Comparison of ENCODE assay signal across 11 mouse cellular contexts in genomic region chr11:18070586-18071306, GRCm38 (mm10).
DNase-seq lines count a peak whose midpoint lies in the region; ATAC-seq and TF ChIP-seq lines count a peak whose summit lies in the region.
"Had no signal": no experiment of that assay in that cellular context is flagged by ENCODE, and none has a peak within 500 bp of the region (broad histone marks: within the 10 kb centered on the region; RNA-seq: fewer than 3 reads in every experiment).

No protein-coding gene starts in this region.

- no peak for TF ChIP-seq CTCF in lung, embryonic 14.5 days (IDR thresholded peaks at IDR 0.05; ENCODE audit: low read depth)
- no peak for TF ChIP-seq CTCF in cerebellum, adult 2 months (IDR thresholded peaks at IDR 0.05; ENCODE audit: borderline replicate concordance, insufficient read depth, low read depth, low read length)
- no peak for TF ChIP-seq CTCF in thymus, adult 2 months (IDR thresholded peaks at IDR 0.05; ENCODE audit: borderline replicate concordance, control insufficient read depth, extremely low read depth, insufficient read depth, low read length, poor library complexity)

- no peak for ATAC-seq in embryonic facial prominence, embryonic 14.5 days (ENCODE audit: low read depth)
- no peak for ATAC-seq in lung, embryonic 14.5 days (ENCODE audit: insufficient read depth)

- no peak overlapping the region for H3K27ac ChIP-seq in embryonic facial prominence, embryonic 14.5 days (replicated peaks; ENCODE audit: low read depth, low read length)
- H3K27ac ChIP-seq in embryonic facial prominence, embryonic 10.5 days (replicated peaks): no peak overlapping the region
- no peak overlapping the region for H3K27ac ChIP-seq in lung, embryonic 14.5 days (ENCODE audit: low read depth)
- H3K27ac ChIP-seq in cerebellum, adult 2 months (ENCODE audit: insufficient read depth, low read length): no peak overlapping the region
- no peak overlapping the region for H3K27ac ChIP-seq in thymus, adult 2 months (ENCODE audit: control insufficient read depth, insufficient read depth, low read length)
- H3K27ac ChIP-seq: limb, embryonic 15.5 days had no signal

- 78% methylated on average over 4 of the region's 4 CpGs for WGBS in embryonic facial prominence, embryonic 14.5 days
- 90% methylated on average over 4 of the region's 4 CpGs for WGBS in embryonic facial prominence, embryonic 10.5 days
- WGBS in lung, embryonic 14.5 days: 73% methylated on average over 4 of the region's 4 CpGs
- 24% methylated on average over 4 of the region's 4 CpGs for WGBS in cerebellum, adult 2 months
- WGBS in thymus, adult 2 months: 87% methylated on average over 4 of the region's 4 CpGs

- H3K27me3 ChIP-seq in embryonic facial prominence, embryonic 14.5 days (replicated peaks; ENCODE audit: control insufficient read depth, insufficient read depth, low read length): no peaks in the 10 kb centered on the region
- H3K27me3 ChIP-seq in embryonic facial prominence, embryonic 10.5 days (replicated peaks; ENCODE audit: low read depth, poor library complexity, severe bottlenecking): no peaks in the 10 kb centered on the region
- no peaks in the 10 kb centered on the region for H3K27me3 ChIP-seq in lung, embryonic 14.5 days (ENCODE audit: insufficient read depth, low read length)
- H3K27me3 ChIP-seq in cerebellum, adult 2 months (ENCODE audit: control insufficient read depth, insufficient read depth, low read length): no peaks in the 10 kb centered on the region
- H3K27me3 ChIP-seq in thymus, adult 2 months (ENCODE audit: control insufficient read depth, insufficient read depth, low read length): no peaks in the 10 kb centered on the region
- H3K27me3 ChIP-seq: limb, embryonic 15.5 days; megakaryocyte, embryonic 14.5 days had no signal

- no peak overlapping the region for H3K9ac ChIP-seq in embryonic facial prominence, embryonic 14.5 days (ENCODE audit: low read depth, low read length)
- no peak overlapping the region for H3K9ac ChIP-seq in lung, embryonic 14.5 days
- H3K9ac ChIP-seq: limb, embryonic 15.5 days had no signal

- no peak overlapping the region for H3K4me2 ChIP-seq in embryonic facial prominence, embryonic 14.5 days (ENCODE audit: low read depth, low read length)
- H3K4me2 ChIP-seq in lung, embryonic 14.5 days: no peak overlapping the region
- H3K4me2 ChIP-seq: limb, embryonic 15.5 days had no signal

- peak; percentile 45 for DNase-seq in embryonic facial prominence, embryonic 14.5 days (ENCODE audit: low spot score)
- DNase-seq in embryonic facial prominence, embryonic 10.5 days (ENCODE audit: low spot score): no peak
- DNase-seq in lung, embryonic 14.5 days: peak; percentile 64
- no peak for DNase-seq in lung, adult 18-20 months
- DNase-seq in cerebellum, adult 2 months: peak; percentile 40 to 76
- DNase-seq in heart, postnatal 4 days: peak; percentile 45
- no peak for DNase-seq in testis, postnatal 10 days (ENCODE audit: low spot score)
- DNase-seq in thymus, adult 2 months: no peak
- DNase-seq: kidney, postnatal 25 days had no signal

- H3K4me1 ChIP-seq in embryonic facial prominence, embryonic 14.5 days (ENCODE audit: control insufficient read depth, insufficient read depth, low read length): no peaks in the 10 kb centered on the region
- H3K4me1 ChIP-seq in embryonic facial prominence, embryonic 10.5 days: no peaks in the 10 kb centered on the region
- H3K4me1 ChIP-seq in lung, embryonic 14.5 days (ENCODE audit: insufficient read depth): peaks cover 7% of the 10 kb centered on the region; the same call in 1 of the 2 replicates
- no peaks in the 10 kb centered on the region; the same call in 1 of the 2 replicates for H3K4me1 ChIP-seq in cerebellum, adult 2 months (ENCODE audit: control insufficient read depth, insufficient read depth, low read length)
- no peaks in the 10 kb centered on the region for H3K4me1 ChIP-seq in thymus, adult 2 months (replicated peaks; ENCODE audit: control insufficient read depth, insufficient read depth, low read length)
- H3K4me1 ChIP-seq: limb, embryonic 15.5 days; megakaryocyte, embryonic 14.5 days had no signal

- no peak for TF ChIP-seq POLR2A in cerebellum, adult 2 months (IDR thresholded peaks at IDR 0.05; ENCODE audit: borderline replicate concordance, insufficient read depth, low read length)
- TF ChIP-seq POLR2A in thymus, adult 2 months (IDR thresholded peaks at IDR 0.05; ENCODE audit: control insufficient read depth, extremely low read depth, insufficient read depth, low read length, poor library complexity): no peak

- no peaks in the 10 kb centered on the region for H3K36me3 ChIP-seq in embryonic facial prominence, embryonic 14.5 days (ENCODE audit: control insufficient read depth, insufficient read depth, low read length)
- H3K36me3 ChIP-seq in embryonic facial prominence, embryonic 10.5 days (replicated peaks): no peaks in the 10 kb centered on the region
- no peaks in the 10 kb centered on the region for H3K36me3 ChIP-seq in lung, embryonic 14.5 days (ENCODE audit: insufficient read depth)
- no peaks in the 10 kb centered on the region for H3K36me3 ChIP-seq in thymus, adult 2 months (ENCODE audit: control insufficient read depth, insufficient read depth, low read length)
- H3K36me3 ChIP-seq: limb, embryonic 15.5 days had no signal

- no peak overlapping the region for H3K4me3 ChIP-seq in embryonic facial prominence, embryonic 14.5 days (ENCODE audit: low read depth, low read length)
- no peak overlapping the region for H3K4me3 ChIP-seq in embryonic facial prominence, embryonic 10.5 days
- no peak overlapping the region for H3K4me3 ChIP-seq in lung, embryonic 14.5 days (ENCODE audit: low read depth, low read length)
- no peak overlapping the region for H3K4me3 ChIP-seq in cerebellum, adult 2 months (replicated peaks; ENCODE audit: insufficient read depth, low read depth, low read length)
- H3K4me3 ChIP-seq in thymus, adult 2 months (ENCODE audit: control insufficient read depth, insufficient read depth, low read length): no peak overlapping the region
- H3K4me3 ChIP-seq: limb, embryonic 15.5 days; megakaryocyte, embryonic 14.5 days had no signal

- no peaks in the 10 kb centered on the region for H3K9me3 ChIP-seq in embryonic facial prominence, embryonic 14.5 days (ENCODE audit: control insufficient read depth, low read length)
- no peaks in the 10 kb centered on the region for H3K9me3 ChIP-seq in embryonic facial prominence, embryonic 10.5 days
- H3K9me3 ChIP-seq in lung, embryonic 14.5 days (ENCODE audit: low read depth, low read length): no peaks in the 10 kb centered on the region
- H3K9me3 ChIP-seq: limb, embryonic 15.5 days; megakaryocyte, embryonic 14.5 days had no signal

Comparison
In these comparisons a context has a peak if more than half of its experiments do, and no peak if none do; other contexts are left out.
1. DNase-seq: peak in embryonic facial prominence, embryonic 14.5 days (single experiment), lung, embryonic 14.5 days (single experiment), cerebellum, adult 2 months (2 of 2) and heart, postnatal 4 days (single experiment); none in embryonic facial prominence, embryonic 10.5 days (single experiment), lung, adult 18-20 months (0 of 2), testis, postnatal 10 days (single experiment) and thymus, adult 2 months (single experiment).